Mouse (Mus musculus) limb, embryonic 10.5 days (tissue): ENCODE data around the gene Tmem132d. TPM values are rescaled to one million over a fixed set of nuclear protein-coding genes. Genes with fewer than 3 reads are reported as not detected.
A peak's percentile ranks its signal among the peaks of the same experiment; 100 is the strongest.
"Not testable (repeated sequence)": the region's sequence is repeated elsewhere in the genome, so short reads cannot be mapped to it uniquely, and the experiment has no call there.

Experiments used
- DNase-seq: peaks from one replicate; pipeline ENCODE4 v3.0.0-alpha.2; 2017; ENCODE audit warnings: low spot score
- H3K27ac ChIP-seq: fragments of 300-500 bp; sonication (generic); 2 replicates; pipeline ENCODE4 v1.5.1; 2016; ENCODE audit warnings: mild to moderate bottlenecking
- H3K27me3 ChIP-seq: fragments of 300-500 bp; sonication (generic); 2 replicates; pipeline ENCODE4 v1.6.1; 2016; ENCODE audit warnings: low read depth, mild to moderate bottlenecking; ENCODE audit not compliant: poor library complexity, severe bottlenecking
- H3K36me3 ChIP-seq: fragments of 300-500 bp; sonication (generic); 2 replicates; pipeline ENCODE4 v1.6.1; 2016; ENCODE audit warnings: mild to moderate bottlenecking, moderate library complexity
- H3K4me1 ChIP-seq: fragments of 300-500 bp; sonication (generic); 2 replicates; pipeline ENCODE4 v1.6.1; 2016
- H3K4me3 ChIP-seq: fragments of 300-500 bp; sonication (generic); 2 replicates; pipeline ENCODE4 v1.5.1; 2016; ENCODE audit warnings: mild to moderate bottlenecking, moderate library complexity
- H3K9me3 ChIP-seq: fragments of 300-500 bp; sonication (generic); replicated peaks from 2 replicates; pipeline ENCODE4 v1.6.1; 2016; ENCODE audit warnings: mild to moderate bottlenecking
- WGBS: fragments of 180-500 bp; shearing (Covaris S2); methylation state at CpG from one replicate; pipeline ENCODE4 v1.1.7; 2016; 5-methylcytosine and 5-hydroxymethylcytosine counted together
- polyA plus RNA-seq: library from polyadenylated mRNA; unstranded; fragments of >200 nt; fragmentation: Nextera tagmentation; extraction: Ambion mirVana; gene quantifications from 2 replicates; pipeline ENCODE4 v1.2.1, GENCODE M21; 2016

The Tmem132d gene
- polyA plus RNA-seq, 1 experiment from 2014 or later: 1.2 TPM

DNA sequence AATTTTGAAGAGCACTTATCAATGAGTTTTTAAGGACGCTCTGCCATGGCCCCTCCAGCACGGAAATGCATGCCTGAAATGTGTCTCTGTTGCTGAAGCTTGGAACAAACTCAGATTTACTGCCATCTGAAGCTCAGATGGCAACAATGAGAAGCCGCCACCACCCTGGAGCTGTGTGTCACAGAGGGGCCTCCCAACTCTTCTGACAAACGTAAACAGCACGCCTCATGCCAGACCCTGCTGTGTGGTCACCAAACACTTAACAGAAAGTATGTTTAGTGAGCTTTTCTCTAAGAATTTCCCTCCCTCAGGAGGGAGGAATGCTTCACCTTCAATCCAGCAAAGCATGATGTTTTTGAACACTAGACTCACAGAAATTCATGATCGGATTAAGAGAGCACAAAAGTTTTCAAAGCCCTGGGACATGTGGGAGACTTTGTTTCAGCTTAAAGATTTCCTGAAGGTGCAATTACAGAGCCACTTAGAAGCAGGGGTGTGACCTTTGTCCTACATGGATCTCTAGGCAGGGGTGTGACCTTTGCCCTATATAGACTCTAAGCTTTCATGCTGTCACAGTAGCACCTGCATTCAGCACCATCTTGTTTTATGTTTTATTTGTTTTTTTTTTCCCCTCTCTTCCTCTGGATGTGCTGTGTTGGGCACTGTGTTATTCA lies 453.4 kb downstream of the Tmem132d start:
- Histone ChIP-seq H3K27me3 (no peaks in the 10 kb centered on the region), H3K9me3 (no peaks in the 10 kb centered on the region), H3K36me3 (no peaks in the 10 kb centered on the region), H3K4me3 (no peak overlapping the region), H3K4me1 (peaks cover 18% of the 10 kb centered on the region), H3K27ac (no peak overlapping the region)
- WGBS: 46% methylated on average over 6 of the region's 6 CpGs
- DNase-seq: no peak

DNA sequence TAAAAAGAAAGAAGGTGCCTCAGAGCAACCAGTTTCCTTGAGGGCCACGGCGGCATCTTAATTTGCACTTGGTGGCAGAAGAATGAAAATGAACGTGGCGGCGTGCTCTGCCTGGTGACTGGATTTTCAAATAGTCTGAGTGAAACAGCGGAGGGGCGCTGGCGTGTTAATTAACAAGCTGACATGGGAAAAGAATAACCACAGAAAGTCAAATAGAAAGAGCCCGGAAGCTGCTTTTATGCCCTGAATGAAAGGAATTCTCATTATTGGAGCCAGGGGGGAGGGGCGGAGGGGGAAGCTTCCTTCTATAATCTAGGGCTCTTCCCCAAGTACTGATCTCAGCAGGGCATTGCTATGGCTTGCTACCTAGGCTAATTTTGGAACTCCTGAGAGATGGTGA lies 456.2 kb downstream of the Tmem132d start:
- 76% methylated on average over 10 of the region's 10 CpGs for WGBS

GRCm38 (mm10) chr5:127965700-127966099 lies 467.2 kb downstream of the Tmem132d start:
- no peak overlapping the region for H3K27ac ChIP-seq
- WGBS: 84% methylated on average over 3 of the region's 3 CpGs

More for the DNA sequence above, 456.2 kb downstream of the Tmem132d start:
- no peaks in the 10 kb centered on the region for H3K27me3 ChIP-seq
- H3K36me3 ChIP-seq: no peaks in the 10 kb centered on the region
- DNase-seq: no peak
- no peak overlapping the region for H3K27ac ChIP-seq
- no peaks in the 10 kb centered on the region for H3K9me3 ChIP-seq
- peaks cover 18% of the 10 kb centered on the region for H3K4me1 ChIP-seq
- no peak overlapping the region for H3K4me3 ChIP-seq

GRCm38 (mm10) chr5:127962656-127963055 lies 470.2 kb downstream of the Tmem132d start:
- Histone ChIP-seq H3K4me1 (peaks cover 7% of the 10 kb centered on the region; the same call in 1 of the 2 replicates), H3K4me3 (no peak overlapping the region), H3K27ac (no peak overlapping the region), H3K9me3 (no peaks in the 10 kb centered on the region), H3K36me3 (no peaks in the 10 kb centered on the region), H3K27me3 (no peaks in the 10 kb centered on the region)
- WGBS: 89% methylated on average over 4 of the region's 4 CpGs
- DNase-seq: no peak

More at GRCm38 (mm10) chr5:127965700-127966099, 467.2 kb downstream of the Tmem132d start:
- Histone ChIP-seq H3K4me1 (peaks cover 7% of the 10 kb centered on the region; the same call in 1 of the 2 replicates), H3K4me3 (no peak overlapping the region), H3K27me3 (no peaks in the 10 kb centered on the region), H3K36me3 (no peaks in the 10 kb centered on the region), H3K9me3 (no peaks in the 10 kb centered on the region)
- DNase-seq: no peak

DNA sequence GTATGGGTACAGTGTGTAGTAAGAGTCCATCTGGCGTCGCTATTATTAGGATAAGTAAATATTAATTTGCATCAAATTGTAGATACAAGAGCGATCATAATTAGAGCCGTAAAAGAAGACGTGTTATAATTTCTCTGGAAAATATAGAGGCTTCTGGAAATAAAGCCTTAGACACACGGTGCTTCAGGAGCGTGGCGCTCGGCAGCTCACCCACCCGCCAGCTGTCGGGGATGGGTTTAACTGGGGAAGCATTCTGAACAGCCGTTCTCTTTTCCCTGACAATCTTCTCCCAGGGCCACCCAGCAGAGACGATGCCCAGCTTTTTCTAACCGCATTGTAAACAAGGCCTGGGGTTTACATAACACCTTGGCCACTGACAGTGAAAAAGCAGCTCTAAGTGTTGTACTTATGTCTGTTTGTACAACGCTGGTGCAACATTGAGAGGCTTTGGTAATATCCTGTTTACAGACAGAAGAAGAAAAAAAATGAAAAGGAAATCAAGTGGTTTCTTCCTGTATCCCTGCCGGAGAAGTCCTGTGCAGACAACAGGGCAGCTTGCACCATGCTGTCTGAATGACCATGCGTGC lies 476.3 kb downstream of the Tmem132d start:
- 84% methylated on average over 17 of the region's 17 CpGs for WGBS
- no peak for DNase-seq
- Histone ChIP-seq H3K27me3 (no peaks in the 10 kb centered on the region), H3K4me1 (peaks cover 7% of the 10 kb centered on the region; the same call in 1 of the 2 replicates), H3K27ac (no peak overlapping the region), H3K4me3 (no peak overlapping the region), H3K9me3 (no peaks in the 10 kb centered on the region), H3K36me3 (no peaks in the 10 kb centered on the region)

- H3K27ac ChIP-seq: no peak overlapping the region
- peaks cover 10% of the 10 kb centered on the region for H3K4me1 ChIP-seq
- no peak overlapping the region for H3K4me3 ChIP-seq
- H3K36me3 ChIP-seq: no peaks in the 10 kb centered on the region
- WGBS: 81% methylated on average over 16 of the region's 16 CpGs
- no peaks in the 10 kb centered on the region for H3K27me3 ChIP-seq
- H3K9me3 ChIP-seq: no peaks in the 10 kb centered on the region
- DNase-seq: peak; percentile 18
Measured at GRCm38 (mm10) chr5:127954231-127954790, 478.6 kb downstream of the Tmem132d start.

GRCm38 (mm10) chr5:127952800-127953199 lies 480.1 kb downstream of the Tmem132d start:
- Histone ChIP-seq H3K27me3 (no peaks in the 10 kb centered on the region), H3K27ac (no peak overlapping the region), H3K9me3 (no peaks in the 10 kb centered on the region), H3K36me3 (no peaks in the 10 kb centered on the region), H3K4me1 (peaks cover 10% of the 10 kb centered on the region), H3K4me3 (no peak overlapping the region)
- WGBS: 82% methylated on average over 6 of the region's 6 CpGs
- DNase-seq: no peak

GRCm38 (mm10) chr5:127950574-127950973 lies 482.3 kb downstream of the Tmem132d start:
- DNase-seq: no peak
- no peaks in the 10 kb centered on the region for H3K9me3 ChIP-seq
- WGBS: 57% methylated on average over 4 of the region's 4 CpGs

DNA sequence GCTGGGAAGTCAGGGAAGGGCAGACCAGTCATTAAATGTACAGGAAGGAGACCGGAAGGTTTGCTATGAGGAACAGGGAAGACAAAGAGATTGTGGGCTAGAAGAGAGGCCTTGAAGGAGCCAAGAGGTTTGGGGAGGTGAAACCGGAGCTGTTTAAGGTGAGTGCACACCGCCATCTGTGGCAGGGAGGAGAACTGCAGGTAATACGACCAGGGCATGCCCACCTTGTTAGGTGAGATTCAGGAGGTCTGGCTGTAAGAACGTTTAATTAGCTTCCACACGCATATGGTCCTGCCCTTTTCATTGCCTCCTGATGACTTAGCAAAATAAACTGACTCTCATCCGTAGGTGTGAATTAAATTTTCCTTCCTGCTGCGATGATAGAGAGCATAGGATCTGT lies 485.6 kb downstream of the Tmem132d start:
- 0 out of 2 replicates have a peak overlapping the region, but pooled peaks have one; percentile 46 for H3K27ac ChIP-seq
- no peaks in the 10 kb centered on the region for H3K27me3 ChIP-seq
- WGBS: 31% methylated on average over 8 of the region's 8 CpGs
- H3K4me3 ChIP-seq: no peak overlapping the region
- peaks cover 16% of the 10 kb centered on the region for H3K4me1 ChIP-seq
- DNase-seq: peak; percentile 62
- no peaks in the 10 kb centered on the region for H3K9me3 ChIP-seq
- H3K36me3 ChIP-seq: no peaks in the 10 kb centered on the region

More at GRCm38 (mm10) chr5:127950574-127950973, 482.3 kb downstream of the Tmem132d start:
- Histone ChIP-seq H3K27ac (no peak overlapping the region), H3K4me3 (no peak overlapping the region), H3K36me3 (no peaks in the 10 kb centered on the region), H3K27me3 (no peaks in the 10 kb centered on the region), H3K4me1 (peaks cover 10% of the 10 kb centered on the region)

DNA sequence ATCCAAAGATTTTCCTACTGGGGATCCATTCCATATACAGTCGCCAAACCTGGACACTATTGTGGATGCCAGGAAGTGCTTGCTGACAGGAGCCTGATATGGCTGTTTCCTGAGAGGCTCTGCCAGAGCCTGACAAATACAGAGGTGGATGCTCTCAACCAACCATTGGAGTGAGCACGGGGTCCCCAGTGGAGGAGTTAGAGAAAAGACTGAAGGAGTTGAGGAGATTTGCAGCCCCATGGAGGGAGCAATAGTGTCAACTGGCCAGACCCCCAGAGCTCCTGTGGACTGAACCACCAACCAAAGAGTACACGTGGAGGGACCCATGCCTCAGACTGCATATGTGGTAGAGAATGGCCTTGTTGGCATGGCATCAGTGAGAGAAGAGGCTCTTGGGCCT lies 490.7 kb downstream of the Tmem132d start:
- peak; percentile 3 for DNase-seq
- not testable (repeated sequence) for H3K4me1 ChIP-seq, H3K4me3 ChIP-seq, H3K27ac ChIP-seq, H3K9me3 ChIP-seq, H3K27me3 ChIP-seq, H3K36me3 ChIP-seq
- 85% methylated on average over 3 of the region's 3 CpGs for WGBS

GRCm38 (mm10) chr5:127937914-127938313 lies 495.0 kb downstream of the Tmem132d start:
- Histone ChIP-seq H3K4me3 (no peak overlapping the region), H3K27me3 (no peaks in the 10 kb centered on the region), H3K4me1 (no peaks in the 10 kb centered on the region), H3K27ac (no peak overlapping the region), H3K9me3 (no peaks in the 10 kb centered on the region), H3K36me3 (no peaks in the 10 kb centered on the region)
- 73% methylated on average over 3 of the region's 3 CpGs for WGBS
- peak; percentile 24 for DNase-seq

GRCm38 (mm10) chr5:127929687-127930086 lies 503.2 kb downstream of the Tmem132d start:
- Histone ChIP-seq H3K4me3 (no peak overlapping the region), H3K4me1 (no peaks in the 10 kb centered on the region), H3K27me3 (no peaks in the 10 kb centered on the region), H3K27ac (no peak overlapping the region), H3K9me3 (no peaks in the 10 kb centered on the region), H3K36me3 (no peaks in the 10 kb centered on the region)
- 72% methylated on average over 14 of the region's 14 CpGs for WGBS
- no peak for DNase-seq

- 91% methylated on average over 2 of the region's 2 CpGs for WGBS
- Histone ChIP-seq H3K4me3 (no peak overlapping the region), H3K9me3 (no peaks in the 10 kb centered on the region), H3K36me3 (no peaks in the 10 kb centered on the region), H3K4me1 (no peaks in the 10 kb centered on the region), H3K27ac (no peak overlapping the region), H3K27me3 (no peaks in the 10 kb centered on the region)
- DNase-seq: peak; percentile 4
Measured at GRCm38 (mm10) chr5:127926686-127927085, 506.2 kb downstream of the Tmem132d start.
